Mouse (Mus musculus) liver (tissue): Measurements from ENCODE around the gene Rab25.
A peak's percentile ranks its signal among the peaks of the same experiment; 100 is the strongest.

Source experiments
- DNase-seq: peaks from one replicate; pipeline ENCODE4 v3.0.0-alpha.2; 2020; ENCODE audit warnings: mixed read lengths

Gene Rab25

DNA sequence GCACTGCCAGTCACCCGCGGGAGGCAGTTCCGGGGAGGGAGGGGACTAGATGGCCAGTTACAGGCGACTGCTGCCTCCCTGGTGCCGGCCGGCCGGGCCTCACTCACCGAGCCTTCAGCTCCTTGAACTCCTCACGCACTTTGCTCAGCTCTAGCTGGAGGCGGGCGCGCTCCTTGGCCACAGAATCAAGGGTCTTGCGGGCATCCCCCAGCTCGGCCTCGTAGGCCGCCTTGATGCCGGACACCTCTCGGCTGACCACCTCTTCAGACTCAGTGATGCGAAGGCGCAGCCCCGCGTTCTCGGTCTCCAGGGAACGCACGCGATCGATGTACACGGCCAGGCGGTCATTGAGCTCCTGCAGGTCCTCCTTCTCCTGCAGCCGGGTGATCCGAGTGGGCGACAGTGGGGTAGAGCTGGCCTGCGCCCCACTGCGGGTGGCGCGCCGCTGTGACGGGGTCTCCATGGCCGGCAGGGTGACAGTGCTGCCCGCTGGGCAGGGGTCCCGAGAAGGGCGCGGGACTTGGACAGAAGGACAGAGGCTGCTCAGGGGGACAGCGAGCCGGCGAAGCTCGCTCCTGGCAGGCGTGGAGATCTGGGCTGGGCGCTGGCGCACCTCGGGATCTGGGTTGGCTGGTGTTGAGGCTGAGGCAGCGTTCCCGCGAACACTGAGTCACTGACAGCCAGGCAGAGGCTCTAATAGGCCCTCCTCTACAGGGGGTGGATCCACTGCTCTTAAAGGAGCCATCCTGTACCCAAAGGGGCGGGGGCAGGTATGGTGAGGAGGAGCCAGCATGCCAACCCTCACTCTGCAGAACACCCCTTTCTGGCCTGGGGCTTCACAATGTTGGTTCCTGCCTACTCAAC lies 45.2 kb downstream of the Rab25 start:
- peak; percentile 93 for DNase-seq

DNA sequence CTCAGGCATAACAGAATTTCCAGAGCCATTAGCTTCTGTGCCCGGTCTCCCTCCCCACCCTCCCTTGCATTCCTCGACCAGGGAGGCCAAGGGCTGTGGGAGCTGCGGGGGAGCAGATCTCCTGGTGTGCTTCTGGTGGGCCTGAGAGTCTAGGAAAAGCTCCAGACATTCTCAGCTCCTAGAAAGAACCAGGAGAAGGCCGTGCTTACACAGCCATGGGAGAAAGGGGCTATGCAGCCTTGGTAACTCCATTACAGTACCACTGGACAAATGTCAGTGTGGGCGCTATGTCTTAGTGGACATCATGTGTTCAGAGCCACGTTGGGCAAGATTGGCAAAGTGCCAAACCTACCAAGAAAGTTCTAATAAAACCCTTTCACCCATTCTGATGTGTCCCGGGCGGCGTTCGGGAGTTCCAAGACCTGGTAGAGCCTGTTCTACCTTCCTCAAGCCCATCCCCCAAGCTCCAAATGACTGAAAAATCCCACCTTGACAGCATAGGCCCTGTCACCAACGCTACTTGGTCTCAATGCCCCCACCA lies 46.0 kb downstream of the Rab25 start:
- DNase-seq, result no peak

DNA sequence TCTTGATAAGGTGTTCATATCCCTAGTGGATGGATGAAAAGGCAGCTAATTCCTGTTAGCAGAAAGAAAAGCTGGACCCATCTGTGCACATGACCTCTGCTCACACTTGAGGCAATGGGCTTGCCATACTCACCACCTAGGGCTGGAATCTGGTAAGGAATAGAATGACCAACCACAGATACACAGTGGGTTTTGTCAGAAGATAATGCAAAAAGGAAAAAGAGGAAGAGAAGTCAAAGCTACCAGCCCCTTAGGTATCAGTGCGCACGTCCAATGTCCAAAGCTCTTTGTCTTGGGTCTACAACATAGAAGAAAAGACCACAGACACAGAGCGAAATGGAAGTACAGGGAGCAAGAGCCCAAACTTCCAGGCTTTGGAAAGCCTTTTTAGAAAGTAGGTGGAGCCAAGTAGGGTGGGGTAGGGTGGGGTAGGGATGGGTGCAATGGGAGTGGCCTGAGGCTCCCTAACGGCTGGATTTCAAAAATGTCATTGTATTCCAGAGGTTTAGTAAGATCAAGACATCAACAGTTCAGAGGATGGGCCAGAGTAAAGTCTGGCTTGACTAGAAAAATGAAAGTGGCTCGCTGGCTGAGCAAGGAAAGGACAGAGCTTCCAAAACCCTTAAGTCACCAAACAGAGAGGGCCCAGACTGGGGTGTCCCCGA lies 46.6 kb downstream of the Rab25 start:
- peak; percentile 74 for DNase-seq

DNA sequence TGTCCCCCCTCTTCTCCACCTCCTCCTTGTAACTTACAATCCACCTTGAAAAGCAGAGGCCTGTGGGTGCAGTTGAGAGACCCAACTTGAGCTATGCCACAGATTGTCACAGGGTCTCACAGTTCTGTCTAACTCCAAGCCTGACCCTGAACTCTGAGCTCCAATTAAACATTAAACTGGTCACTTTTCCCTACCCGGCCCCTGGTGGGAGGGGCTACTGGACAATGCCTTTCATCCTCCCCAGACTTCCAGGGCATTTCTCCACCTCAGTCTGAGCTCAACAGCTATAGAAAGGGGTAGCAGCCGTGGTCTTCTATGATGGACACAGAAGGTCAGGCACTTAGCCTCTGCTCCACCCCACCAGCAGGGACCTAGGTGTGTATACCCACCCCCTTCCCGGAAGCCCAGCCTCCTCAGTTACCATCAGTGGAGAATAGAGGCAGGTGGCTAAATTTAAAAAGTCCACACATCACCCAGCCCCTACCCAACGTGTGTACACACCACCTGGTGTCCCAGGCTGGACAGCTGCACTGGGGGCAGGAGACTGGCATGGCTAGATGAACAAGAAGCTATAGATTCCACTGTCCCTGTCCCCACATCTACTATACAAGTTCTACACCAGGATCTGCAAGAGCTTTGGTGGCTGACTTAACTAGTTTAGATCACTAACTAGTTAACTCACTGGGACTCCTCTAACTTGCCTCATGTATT lies 47.3 kb downstream of the Rab25 start:
- DNase-seq, result peak; percentile 52

DNA sequence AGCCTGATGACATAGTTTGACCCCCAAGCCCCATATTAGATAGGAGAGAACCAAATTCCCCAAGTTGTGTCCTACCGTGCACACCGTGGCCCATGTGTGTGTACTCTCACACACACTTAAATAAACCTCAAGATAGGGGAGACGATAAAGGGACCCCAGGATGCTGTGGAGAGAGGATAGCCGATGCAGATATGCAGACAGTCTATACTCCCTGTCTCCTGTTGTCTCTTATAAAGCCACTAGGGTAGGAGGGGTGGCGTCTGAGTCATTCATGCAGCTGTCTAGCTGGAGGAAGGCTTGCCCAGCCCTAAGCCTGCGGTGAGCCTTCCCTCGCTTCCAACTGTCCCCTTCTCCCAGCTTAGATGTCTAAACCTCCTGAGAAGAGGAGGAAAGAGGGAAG lies 48.0 kb downstream of the Rab25 start:
- DNase-seq, result no peak

DNA sequence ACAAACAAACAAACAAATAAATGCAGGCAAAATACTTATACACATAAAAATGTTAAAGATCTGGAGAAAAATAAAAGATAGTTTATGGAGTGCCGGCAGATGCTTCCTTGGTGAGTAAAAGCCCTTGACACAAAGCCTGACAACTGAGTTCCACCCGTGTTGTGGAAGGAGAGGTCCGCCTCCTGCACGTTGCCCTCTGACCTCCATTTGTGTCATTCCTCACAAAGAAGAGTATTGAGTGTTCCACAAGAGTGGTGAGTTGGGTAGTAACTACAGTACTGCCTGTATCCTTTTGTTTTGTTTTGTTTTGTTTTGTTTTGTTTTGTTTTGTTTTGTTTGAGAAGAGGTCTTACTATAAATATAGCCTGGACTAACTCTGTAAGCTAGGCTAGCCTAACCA lies 48.5 kb downstream of the Rab25 start:
- no peak for DNase-seq

DNA sequence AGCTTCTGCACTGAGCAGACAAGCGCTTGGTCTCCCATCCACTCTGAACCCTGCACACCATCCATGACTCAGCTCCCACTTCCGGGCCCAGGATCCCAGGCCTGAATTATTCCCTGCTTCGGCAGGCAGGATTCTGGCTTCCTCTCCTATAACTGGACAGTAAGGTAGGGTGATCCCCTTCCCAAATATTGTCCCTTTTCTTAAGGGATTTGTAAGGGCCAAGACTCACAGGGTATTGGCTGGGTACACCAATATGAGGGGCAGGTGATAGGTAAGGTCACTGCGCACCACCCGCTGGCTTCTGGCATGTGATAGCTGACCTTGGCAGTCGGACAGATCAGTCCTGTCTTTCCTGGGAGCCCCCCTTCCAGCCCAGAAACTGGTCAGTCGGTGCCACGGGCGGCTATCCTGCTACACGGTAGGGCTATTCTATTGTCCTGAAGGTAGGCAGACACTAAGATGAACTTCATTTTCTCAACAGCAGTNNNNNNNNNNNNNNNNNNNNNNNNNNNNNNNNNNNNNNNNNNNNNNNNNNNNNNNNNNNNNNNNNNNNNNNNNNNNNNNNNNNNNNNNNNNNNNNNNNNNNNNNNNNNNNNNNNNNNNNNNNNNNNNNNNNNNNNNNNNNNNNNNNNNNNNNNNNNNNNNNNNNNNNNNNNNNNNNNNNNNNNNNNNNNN lies 52.2 kb downstream of the Rab25 start:
- DNase-seq, result peak; percentile 23

DNA sequence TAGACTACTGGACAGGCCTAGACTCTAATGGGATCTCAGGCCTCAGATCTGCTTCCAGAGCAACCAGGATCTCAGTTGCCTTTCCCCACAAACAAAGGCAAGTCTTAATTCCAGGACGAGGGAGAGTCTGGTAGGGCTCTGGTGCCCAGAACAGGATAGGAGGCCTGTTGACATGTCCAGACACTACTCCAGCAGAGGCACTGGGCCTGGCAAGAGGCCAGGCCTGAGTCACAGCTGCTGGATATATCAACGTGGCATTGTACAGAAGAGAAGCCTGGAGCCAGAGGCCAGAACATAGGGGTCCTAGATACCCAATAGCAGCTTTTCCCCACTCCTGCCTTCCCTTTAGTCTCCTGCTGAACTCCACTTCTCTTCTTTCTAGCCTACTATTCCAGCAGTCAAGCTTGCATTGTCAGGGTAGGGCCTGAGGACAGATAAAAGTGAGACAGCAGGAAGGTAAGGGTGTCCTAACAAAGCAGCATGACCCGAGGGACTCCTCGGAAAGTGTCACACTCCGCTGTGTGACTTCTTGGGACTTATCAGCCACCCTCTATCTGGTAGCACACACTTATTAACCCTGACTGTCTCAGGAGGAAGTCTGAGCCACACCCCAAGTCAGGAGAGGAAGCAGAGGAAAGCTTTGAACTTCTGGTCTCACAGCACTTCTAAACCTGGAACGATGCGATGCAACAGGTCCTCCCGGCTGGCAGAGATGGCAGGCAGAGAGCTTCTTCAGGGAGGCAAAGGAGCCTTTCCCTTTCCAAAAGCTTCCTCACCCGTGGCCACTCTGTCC lies 53.1 kb downstream of the Rab25 start:
- DNase-seq, result peak; percentile 69

DNA sequence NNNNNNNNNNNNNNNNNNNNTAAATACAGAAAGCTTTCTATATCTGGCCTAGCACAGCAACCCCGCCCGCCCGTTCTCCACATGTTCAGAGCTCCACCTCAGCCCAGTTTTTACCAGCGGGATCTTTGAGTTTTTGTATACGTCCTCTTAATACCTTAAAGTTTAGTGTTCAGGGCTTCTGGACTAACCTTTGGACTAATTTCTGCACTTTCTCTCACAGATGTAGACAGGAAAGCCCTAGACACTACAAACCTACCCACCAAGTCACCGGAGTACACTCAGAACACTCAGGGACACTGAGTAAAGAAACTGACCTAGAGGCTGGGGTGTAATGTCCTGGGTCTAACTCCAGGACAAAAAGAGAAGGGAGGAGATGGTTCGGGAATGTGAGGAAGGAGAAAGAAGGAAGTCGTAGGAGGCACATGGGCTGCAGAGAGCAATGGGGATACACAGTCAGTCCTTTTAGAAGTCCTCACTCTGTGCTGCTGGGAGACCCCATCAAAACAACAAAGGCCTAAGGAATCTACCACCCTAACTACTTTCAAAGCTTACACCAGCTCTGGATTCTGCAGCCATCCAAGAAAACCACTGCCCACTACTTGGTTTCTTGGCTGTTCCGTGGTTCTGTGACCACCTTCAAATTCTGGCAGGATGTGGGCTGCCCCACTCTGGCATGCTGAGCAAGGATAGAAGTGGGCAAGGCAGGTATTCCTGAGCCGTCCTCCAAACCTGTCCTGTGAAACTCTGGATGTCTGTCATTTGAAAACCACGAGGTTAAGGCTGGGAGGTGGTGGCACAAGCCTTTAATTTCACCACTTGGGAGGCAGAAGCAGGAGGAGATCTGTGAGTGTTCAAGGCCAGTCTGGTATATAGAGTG lies 54.2 kb downstream of the Rab25 start:
- DNase-seq, result peak; percentile 75
